Mouse (Mus musculus): ENCODE data around the gene Upk3bl. TPM values are rescaled to one million over a fixed set of nuclear protein-coding genes. Genes with fewer than 3 reads are reported as not detected.

Gene Upk3bl
- polyA plus RNA-seq, 1 experiment from 2014 or later = not detected

- H3K36me3 ChIP-seq (replicated peaks; ENCODE audit: insufficient read depth, low read length) = no peaks in the 10 kb centered on the region
- no peaks in the 10 kb centered on the region for H3K9me3 ChIP-seq (ENCODE audit: low read length)
- H3K27me3 ChIP-seq (ENCODE audit: insufficient read depth, low read length) = peaks cover 11% of the 10 kb centered on the region
- H3K27ac ChIP-seq (ENCODE audit: low read depth) = no peak overlapping the region
- no peak overlapping the region for H3K9ac ChIP-seq (replicated peaks)
- TF ChIP-seq EP300 (IDR thresholded peaks at IDR 0.05; ENCODE audit: low read depth) (no peak), CTCF (IDR thresholded peaks at IDR 0.05; ENCODE audit: low read depth) (peak; percentile 44)
- WGBS (ENCODE audit: insufficient replicate concordance) = 29% methylated on average over 14 of the region's 14 CpGs
- no peak overlapping the region for H3K4me2 ChIP-seq (ENCODE audit: low read depth, low read length)
- DNase-seq (no peak), ATAC-seq (no peak)
- no peak overlapping the region for H3K4me3 ChIP-seq (ENCODE audit: low read depth, low read length)
- H3K4me1 ChIP-seq (ENCODE audit: insufficient read depth) = peaks cover 4% of the 10 kb centered on the region
Observed at GRCm38 (mm10) chr5:136088821-136089575, 34.7 kb downstream of the Upk3bl start.

GRCm38 (mm10) chr5:136091927-136092326 is 37.6 kb downstream of the Upk3bl start:
- H3K27me3 ChIP-seq (ENCODE audit: insufficient read depth, low read length) = no peaks in the 10 kb centered on the region
- no peak overlapping the region for H3K27ac ChIP-seq (ENCODE audit: low read depth)
- DNase-seq = no peak
- H3K9me3 ChIP-seq (ENCODE audit: low read length) = no peaks in the 10 kb centered on the region
- H3K4me2 ChIP-seq (ENCODE audit: low read depth, low read length) = no peak overlapping the region
- no peak overlapping the region for H3K9ac ChIP-seq (replicated peaks)
- WGBS (ENCODE audit: insufficient replicate concordance) = 50% methylated on average over 5 of the region's 5 CpGs
- H3K36me3 ChIP-seq (replicated peaks; ENCODE audit: insufficient read depth, low read length) = no peaks in the 10 kb centered on the region
- TF ChIP-seq EP300 (IDR thresholded peaks at IDR 0.05; ENCODE audit: low read depth) (no peak), CTCF (IDR thresholded peaks at IDR 0.05; ENCODE audit: low read depth) (no peak)
- ATAC-seq = no peak
- H3K4me3 ChIP-seq (ENCODE audit: low read depth, low read length) = no peak overlapping the region
- no peaks in the 10 kb centered on the region for H3K4me1 ChIP-seq (ENCODE audit: insufficient read depth)

- Histone ChIP-seq H3K9me3 (ENCODE audit: low read length) (no peaks in the 10 kb centered on the region), H3K9ac (replicated peaks) (no peak overlapping the region), H3K36me3 (replicated peaks; ENCODE audit: insufficient read depth, low read length) (no peaks in the 10 kb centered on the region), H3K27ac (ENCODE audit: low read depth) (no peak overlapping the region), H3K4me3 (ENCODE audit: low read depth, low read length) (no peak overlapping the region), H3K27me3 (ENCODE audit: insufficient read depth, low read length) (no peaks in the 10 kb centered on the region), H3K4me1 (ENCODE audit: insufficient read depth) (no peaks in the 10 kb centered on the region), H3K4me2 (ENCODE audit: low read depth, low read length) (no peak overlapping the region)
- WGBS (ENCODE audit: insufficient replicate concordance) = 36% methylated on average over 8 of the region's 8 CpGs
- TF ChIP-seq CTCF (IDR thresholded peaks at IDR 0.05; ENCODE audit: low read depth) (no peak), EP300 (IDR thresholded peaks at IDR 0.05; ENCODE audit: low read depth) (no peak)
- ATAC-seq (no peak), DNase-seq (no peak)
Observed at GRCm38 (mm10) chr5:136094249-136095010, 40.1 kb downstream of the Upk3bl start.

GRCm38 (mm10) chr5:136095089-136095488 is 40.8 kb downstream of the Upk3bl start:
- H3K36me3 ChIP-seq (replicated peaks; ENCODE audit: insufficient read depth, low read length) = no peaks in the 10 kb centered on the region
- no peak overlapping the region for H3K9ac ChIP-seq (replicated peaks)
- ATAC-seq (no peak), DNase-seq (no peak)
- no peak overlapping the region for H3K4me2 ChIP-seq (ENCODE audit: low read depth, low read length)
- no peak overlapping the region for H3K4me3 ChIP-seq (ENCODE audit: low read depth, low read length)
- 68% methylated on average over 7 of the region's 7 CpGs for WGBS (ENCODE audit: insufficient replicate concordance)
- no peak for TF ChIP-seq CTCF (IDR thresholded peaks at IDR 0.05; ENCODE audit: low read depth)
- TF ChIP-seq EP300 (IDR thresholded peaks at IDR 0.05; ENCODE audit: low read depth) = no peak
- H3K4me1 ChIP-seq (ENCODE audit: insufficient read depth) = no peaks in the 10 kb centered on the region
- no peaks in the 10 kb centered on the region for H3K9me3 ChIP-seq (ENCODE audit: low read length)
- H3K27ac ChIP-seq (ENCODE audit: low read depth) = no peak overlapping the region
- H3K27me3 ChIP-seq (ENCODE audit: insufficient read depth, low read length) = no peaks in the 10 kb centered on the region

- Histone ChIP-seq H3K4me3 (ENCODE audit: low read depth, low read length) (no peak overlapping the region), H3K36me3 (replicated peaks; ENCODE audit: insufficient read depth, low read length) (no peaks in the 10 kb centered on the region), H3K4me1 (ENCODE audit: insufficient read depth) (peaks cover 8% of the 10 kb centered on the region), H3K9me3 (ENCODE audit: low read length) (no peaks in the 10 kb centered on the region), H3K9ac (replicated peaks) (no peak overlapping the region), H3K27ac (ENCODE audit: low read depth) (no peak overlapping the region), H3K27me3 (ENCODE audit: insufficient read depth, low read length) (no peaks in the 10 kb centered on the region), H3K4me2 (ENCODE audit: low read depth, low read length) (no peak overlapping the region)
- whole genome bisulfite sequencing (ENCODE audit: insufficient replicate concordance) = 73% methylated on average over 10 of the region's 10 CpGs
- ATAC-seq (no peak), DNase-seq (no peak)
- no peak for TF ChIP-seq EP300 (IDR thresholded peaks at IDR 0.05; ENCODE audit: low read depth)
- no peak for TF ChIP-seq CTCF (IDR thresholded peaks at IDR 0.05; ENCODE audit: low read depth)
Observed at GRCm38 (mm10) chr5:136098536-136098935, 44.2 kb downstream of the Upk3bl start.

GRCm38 (mm10) chr5:136102099-136102820 is 48.0 kb downstream of the Upk3bl start:
- Histone ChIP-seq H3K9me3 (ENCODE audit: low read length) (no peaks in the 10 kb centered on the region), H3K4me3 (ENCODE audit: low read depth, low read length) (peak overlapping the region; percentile 33), H3K9ac (replicated peaks) (0 out of 2 replicates have a peak overlapping the region, but pooled peaks have one; percentile 26), H3K4me1 (ENCODE audit: insufficient read depth) (peaks cover 8% of the 10 kb centered on the region), H3K4me2 (ENCODE audit: low read depth, low read length) (peak overlapping the region; percentile 79), H3K36me3 (replicated peaks; ENCODE audit: insufficient read depth, low read length) (no peaks in the 10 kb centered on the region), H3K27me3 (ENCODE audit: insufficient read depth, low read length) (no peaks in the 10 kb centered on the region), H3K27ac (ENCODE audit: low read depth) (no peak overlapping the region)
- DNase-seq (peak; percentile 78), ATAC-seq (peak; percentile 89)
- TF ChIP-seq CTCF (IDR thresholded peaks at IDR 0.05; ENCODE audit: low read depth) (peak; percentile 89), EP300 (IDR thresholded peaks at IDR 0.05; ENCODE audit: low read depth) (no peak)
- WGBS (ENCODE audit: insufficient replicate concordance) = 7% methylated on average over 41 of the region's 41 CpGs

All from liver, postnatal 0 days (tissue).